Mouse (Mus musculus) kidney, postnatal 25 days (tissue): ENCODE results near the gene Lrrc8c.

Source experiments
- DNase-seq, 2 experiments: peaks; one replicate each; pipeline ENCODE4 v3.0.0; 2021; ENCODE audit warnings: mixed read lengths in 2 of 2

Gene Lrrc8c

GRCm38 (mm10) chr5:105557777-105558240, 38.6 kb downstream of the Lrrc8c start:
- no peak for DNase-seq

GRCm38 (mm10) chr5:105558517-105558916, 39.3 kb downstream of the Lrrc8c start:
- no peak for DNase-seq

- peak in 1 of 2 experiments; percentile 25 for DNase-seq
Observed at GRCm38 (mm10) chr5:105561926-105562325, 42.7 kb downstream of the Lrrc8c start.

- DNase-seq = no peak
Observed at GRCm38 (mm10) chr5:105564761-105565160, 45.6 kb downstream of the Lrrc8c start.

GRCm38 (mm10) chr5:105565824-105566223, 46.6 kb downstream of the Lrrc8c start:
- DNase-seq = no peak

GRCm38 (mm10) chr5:105566852-105567412, 47.7 kb downstream of the Lrrc8c start:
- DNase-seq = no peak

GRCm38 (mm10) chr5:105568043-105568747, 49.0 kb downstream of the Lrrc8c start:
- DNase-seq = no peak

GRCm38 (mm10) chr5:105569168-105569567, 50.0 kb downstream of the Lrrc8c start:
- no peak for DNase-seq

GRCm38 (mm10) chr5:105572160-105572692, 53.0 kb downstream of the Lrrc8c start:
- no peak for DNase-seq

GRCm38 (mm10) chr5:105572876-105573275, 53.7 kb downstream of the Lrrc8c start:
- DNase-seq = no peak

GRCm38 (mm10) chr5:105574835-105575234, 55.6 kb downstream of the Lrrc8c start:
- DNase-seq = no peak

- DNase-seq = no peak
Observed at GRCm38 (mm10) chr5:105575839-105576238, 56.7 kb downstream of the Lrrc8c start.

GRCm38 (mm10) chr5:105580909-105581308, 61.7 kb downstream of the Lrrc8c start:
- no peak for DNase-seq

GRCm38 (mm10) chr5:105585929-105586328, 66.7 kb downstream of the Lrrc8c start:
- DNase-seq = no peak

- peak; percentile 48 to 70 for DNase-seq
Observed at GRCm38 (mm10) chr5:105586655-105587054, 67.5 kb downstream of the Lrrc8c start.

- no peak for DNase-seq
Observed at GRCm38 (mm10) chr5:105587471-105587870, 68.3 kb downstream of the Lrrc8c start.

GRCm38 (mm10) chr5:105588683-105589082, 69.5 kb downstream of the Lrrc8c start:
- no peak for DNase-seq

- no peak for DNase-seq
Observed at GRCm38 (mm10) chr5:105589119-105589518, 69.9 kb downstream of the Lrrc8c start.

- DNase-seq = no peak
Observed at GRCm38 (mm10) chr5:105592396-105592795, 73.2 kb downstream of the Lrrc8c start.

- no peak for DNase-seq
Observed at GRCm38 (mm10) chr5:105593630-105594029, 74.4 kb downstream of the Lrrc8c start.

GRCm38 (mm10) chr5:105598866-105599265, 79.7 kb downstream of the Lrrc8c start:
- DNase-seq = no peak

- DNase-seq = no peak
Observed at GRCm38 (mm10) chr5:105599315-105599714, 80.1 kb downstream of the Lrrc8c start.

- no peak for DNase-seq
Observed at GRCm38 (mm10) chr5:105600998-105601397, 81.8 kb downstream of the Lrrc8c start.

- DNase-seq = peak; percentile 15 to 51
Observed at GRCm38 (mm10) chr5:105602585-105602984, 83.4 kb downstream of the Lrrc8c start.
